Mouse (Mus musculus): Measurements from ENCODE around the gene Atox1. TPM values are rescaled to one million over a fixed set of nuclear protein-coding genes. Genes with fewer than 3 reads are reported as not detected.

Atox1 gene
- polyA plus RNA-seq, 1 experiment, result 114 TPM

- peak overlapping the region; percentile 95 for H3K27ac ChIP-seq (ENCODE audit: insufficient read depth, low read length)
- H3K4me1 ChIP-seq (ENCODE audit: control insufficient read depth, insufficient read depth, low read length), result peaks cover 7% of the 10 kb centered on the region
- TF ChIP-seq POLR2A (IDR thresholded peaks at IDR 0.05; ENCODE audit: low read depth, low read length) (peak; percentile 55), CTCF (IDR thresholded peaks at IDR 0.05; ENCODE audit: borderline replicate concordance, insufficient read depth, low read length) (0 out of 2 replicates have a peak, but pooled peaks have one; percentile 6)
- H3K4me3 ChIP-seq (ENCODE audit: insufficient read depth, low read length), result peak overlapping the region; percentile 84
Measured at GRCm38 (mm10) chr11:55416609-55417265, 44.3 kb downstream of the Atox1 start.

GRCm38 (mm10) chr11:55415731-55416130 is 45.3 kb downstream of the Atox1 start:
- peak overlapping the region; percentile 95 for H3K27ac ChIP-seq (ENCODE audit: insufficient read depth, low read length)
- peak overlapping the region; percentile 84; the same call in 1 of the 2 replicates for H3K4me3 ChIP-seq (ENCODE audit: insufficient read depth, low read length)
- H3K4me1 ChIP-seq (ENCODE audit: control insufficient read depth, insufficient read depth, low read length), result peaks cover 16% of the 10 kb centered on the region

- Histone ChIP-seq H3K4me1 (ENCODE audit: control insufficient read depth, insufficient read depth, low read length) (peaks cover 18% of the 10 kb centered on the region), H3K4me3 (ENCODE audit: insufficient read depth, low read length) (peak overlapping the region; percentile 1), H3K27ac (ENCODE audit: insufficient read depth, low read length) (peak overlapping the region; percentile 95)
- TF ChIP-seq POLR2A (IDR thresholded peaks at IDR 0.05; ENCODE audit: low read depth, low read length), result peak; percentile 46; the same call in 1 of the 2 replicates
- TF ChIP-seq CTCF (IDR thresholded peaks at IDR 0.05; ENCODE audit: borderline replicate concordance, insufficient read depth, low read length), result no peak
Measured at GRCm38 (mm10) chr11:55415036-55415704, 45.9 kb downstream of the Atox1 start.

DNA sequence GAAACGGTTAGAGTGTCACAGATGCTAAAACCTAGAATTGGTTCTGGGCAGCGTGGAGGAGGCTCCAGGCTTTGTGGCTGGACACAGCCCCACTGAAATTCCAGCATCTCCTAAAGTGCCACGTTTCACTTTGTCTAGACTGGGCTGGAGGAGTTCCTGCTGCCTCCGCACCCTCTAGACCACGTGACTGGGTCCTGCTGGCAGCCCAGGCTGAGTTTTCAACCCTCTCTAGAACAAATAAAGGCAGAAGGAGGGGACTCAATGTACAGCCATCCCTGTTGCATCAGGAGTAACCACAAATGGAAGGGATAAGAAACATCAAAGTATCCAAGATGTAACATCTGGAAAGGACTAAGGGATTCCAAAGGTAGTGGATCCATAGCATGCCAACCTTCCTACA is 46.7 kb downstream of the Atox1 start:
- TF ChIP-seq POLR2A (IDR thresholded peaks at IDR 0.05; ENCODE audit: low read depth, low read length) (no peak), CTCF (IDR thresholded peaks at IDR 0.05; ENCODE audit: borderline replicate concordance, insufficient read depth, low read length) (no peak)
- Histone ChIP-seq H3K27ac (ENCODE audit: insufficient read depth, low read length) (peak overlapping the region; percentile 95), H3K4me1 (ENCODE audit: control insufficient read depth, insufficient read depth, low read length) (peaks cover 17% of the 10 kb centered on the region), H3K4me3 (ENCODE audit: insufficient read depth, low read length) (no peak overlapping the region; the same call in 1 of the 2 replicates)

DNA sequence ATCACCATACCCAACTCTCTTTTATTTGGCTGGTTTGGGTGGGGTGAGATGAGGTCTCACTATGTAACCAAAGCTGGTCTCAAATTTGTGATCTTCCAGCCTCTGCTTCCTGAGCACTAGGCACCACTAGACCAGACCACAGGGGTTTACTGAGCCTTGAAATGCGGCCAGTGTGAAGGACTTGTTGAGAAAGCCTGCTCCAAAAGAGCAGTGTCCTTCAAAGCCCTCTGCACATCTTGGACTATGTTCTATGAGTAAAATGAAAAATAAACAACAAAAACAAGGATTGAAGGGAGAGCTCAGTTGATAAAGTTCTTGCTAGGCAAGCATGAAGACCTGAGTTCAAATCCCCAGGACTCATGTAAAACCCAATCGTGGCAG is 47.6 kb downstream of the Atox1 start:
- TF ChIP-seq CTCF (IDR thresholded peaks at IDR 0.05; ENCODE audit: borderline replicate concordance, insufficient read depth, low read length), result no peak
- TF ChIP-seq POLR2A (IDR thresholded peaks at IDR 0.05; ENCODE audit: low read depth, low read length), result 0 out of 2 replicates have a peak, but pooled peaks have one; percentile 15
- peak overlapping the region; percentile 95 for H3K27ac ChIP-seq (ENCODE audit: insufficient read depth, low read length)
- peaks cover 17% of the 10 kb centered on the region for H3K4me1 ChIP-seq (ENCODE audit: control insufficient read depth, insufficient read depth, low read length)
- no peak overlapping the region for H3K4me3 ChIP-seq (ENCODE audit: insufficient read depth, low read length)

DNA sequence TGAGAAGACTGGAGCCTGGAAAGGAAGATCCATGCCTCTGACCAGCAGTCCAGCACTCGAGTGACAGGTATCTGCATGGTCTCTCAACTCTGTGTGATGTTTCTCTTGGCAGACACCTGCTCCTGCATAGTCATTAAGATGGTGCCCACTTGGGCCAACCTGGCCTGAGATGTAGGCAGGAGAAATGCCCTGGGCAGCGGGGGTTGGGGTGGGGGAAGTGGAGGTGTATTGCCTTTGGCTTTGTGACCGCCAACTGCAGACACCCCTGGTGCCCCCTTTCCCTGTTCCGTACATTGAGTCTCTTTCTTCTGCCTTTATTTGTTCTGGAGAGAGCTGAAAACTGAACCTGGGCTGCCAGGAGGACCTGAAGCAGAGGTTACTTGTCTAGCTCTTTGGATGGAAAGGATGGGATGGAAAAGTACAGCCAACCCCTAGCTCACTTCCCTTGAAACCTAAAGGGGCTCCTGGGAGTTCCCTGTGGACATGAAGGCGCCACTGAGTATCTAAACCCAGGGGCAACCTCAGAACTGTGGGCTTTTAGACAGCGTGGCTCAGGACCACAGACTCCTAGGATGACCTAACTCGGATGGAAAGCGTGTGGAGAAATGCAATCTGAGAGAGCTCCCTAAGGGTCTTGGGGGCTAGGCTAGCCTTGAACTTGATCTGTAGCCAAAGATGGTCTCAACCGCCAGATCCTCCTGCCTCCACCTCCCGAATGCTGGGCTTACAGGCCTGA is 48.2 kb downstream of the Atox1 start:
- no peak overlapping the region for H3K4me3 ChIP-seq (ENCODE audit: insufficient read depth, low read length)
- peak overlapping the region; percentile 95 for H3K27ac ChIP-seq (ENCODE audit: insufficient read depth, low read length)
- no peak for TF ChIP-seq POLR2A (IDR thresholded peaks at IDR 0.05; ENCODE audit: low read depth, low read length)
- TF ChIP-seq CTCF (IDR thresholded peaks at IDR 0.05; ENCODE audit: borderline replicate concordance, insufficient read depth, low read length), result no peak
- peaks cover 17% of the 10 kb centered on the region for H3K4me1 ChIP-seq (ENCODE audit: control insufficient read depth, insufficient read depth, low read length)

DNA sequence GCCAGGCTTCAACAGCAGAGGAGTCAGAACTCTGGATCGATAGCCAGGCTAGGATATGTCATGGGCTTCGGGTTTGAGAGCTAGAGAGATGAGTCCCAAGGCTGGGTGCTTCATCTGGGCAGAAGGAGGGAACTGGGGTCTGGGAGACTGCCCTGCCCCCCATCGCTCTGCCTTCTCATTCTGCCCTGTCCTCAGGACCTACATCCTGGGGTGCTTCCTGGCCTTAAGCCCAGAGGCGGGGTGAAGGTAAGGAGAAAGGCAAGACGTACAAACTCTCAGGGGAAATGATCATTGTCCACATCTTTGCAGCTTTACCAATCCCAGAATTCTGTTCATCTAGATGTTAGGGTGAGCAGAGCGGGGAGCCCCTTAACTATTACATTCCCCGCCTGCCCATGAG is 49.0 kb downstream of the Atox1 start:
- H3K4me1 ChIP-seq (ENCODE audit: control insufficient read depth, insufficient read depth, low read length), result peaks cover 17% of the 10 kb centered on the region
- H3K27ac ChIP-seq (ENCODE audit: insufficient read depth, low read length), result peak overlapping the region; percentile 70
- no peak overlapping the region for H3K4me3 ChIP-seq (ENCODE audit: insufficient read depth, low read length)
- no peak for TF ChIP-seq POLR2A (IDR thresholded peaks at IDR 0.05; ENCODE audit: low read depth, low read length)
- no peak for TF ChIP-seq CTCF (IDR thresholded peaks at IDR 0.05; ENCODE audit: borderline replicate concordance, insufficient read depth, low read length)

GRCm38 (mm10) chr11:55410502-55410901 is 50.5 kb downstream of the Atox1 start:
- peaks cover 22% of the 10 kb centered on the region for H3K4me1 ChIP-seq (ENCODE audit: control insufficient read depth, insufficient read depth, low read length)
- TF ChIP-seq CTCF (IDR thresholded peaks at IDR 0.05; ENCODE audit: borderline replicate concordance, insufficient read depth, low read length), result no peak
- no peak for TF ChIP-seq POLR2A (IDR thresholded peaks at IDR 0.05; ENCODE audit: low read depth, low read length)
- no peak overlapping the region for H3K4me3 ChIP-seq (ENCODE audit: insufficient read depth, low read length)
- H3K27ac ChIP-seq (ENCODE audit: insufficient read depth, low read length), result peak overlapping the region; percentile 70

GRCm38 (mm10) chr11:55410005-55410404 is 51.0 kb downstream of the Atox1 start:
- H3K4me3 ChIP-seq (ENCODE audit: insufficient read depth, low read length), result no peak overlapping the region

More at GRCm38 (mm10) chr11:55410005-55410404, 51.0 kb downstream of the Atox1 start:
- Histone ChIP-seq H3K4me1 (ENCODE audit: control insufficient read depth, insufficient read depth, low read length) (peaks cover 23% of the 10 kb centered on the region), H3K27ac (ENCODE audit: insufficient read depth, low read length) (peak overlapping the region; percentile 70)
- TF ChIP-seq POLR2A (IDR thresholded peaks at IDR 0.05; ENCODE audit: low read depth, low read length) (no peak), CTCF (IDR thresholded peaks at IDR 0.05; ENCODE audit: borderline replicate concordance, insufficient read depth, low read length) (no peak)

All from embryonic fibroblast, embryonic 13.5 days (primary cell).